Mouse (Mus musculus) ES-E14 (cell line): Measurements from ENCODE around the gene Rxra. TPM values are rescaled to one million over a fixed set of nuclear protein-coding genes. Genes with fewer than 3 reads are reported as not detected.

Source experiments
- DNase-seq: peaks from one replicate; pipeline ENCODE4 v3.0.0-alpha.2; 2013; ENCODE audit warnings: low read depth, low spot score
- H3K27ac ChIP-seq: 2 replicates; pipeline ENCODE4 v1.5.1; 2012; ENCODE audit warnings: low read depth, mild to moderate bottlenecking, low read length, moderate library complexity, mixed read lengths; ENCODE audit not compliant: poor library complexity, insufficient read depth, severe bottlenecking
- H3K36me3 ChIP-seq: 2 replicates; pipeline ENCODE4 v1.6.1; 2012; ENCODE audit warnings: mild to moderate bottlenecking, low read length, moderate library complexity, mixed read lengths; ENCODE audit not compliant: control insufficient read depth, poor library complexity, insufficient read depth, severe bottlenecking
- H3K4me1 ChIP-seq, 2 experiments: fragments of 150-350 bp in 1 of 2; sonication (generic) in 1 of 2; 2 replicates each; pipeline ENCODE4 v1.6.1; 2012; ENCODE audit warnings: low read length in 2 of 2, mild to moderate bottlenecking in 1 of 2, mixed read lengths in 1 of 2; ENCODE audit not compliant: control insufficient read depth in 2 of 2, insufficient read depth in 2 of 2, poor library complexity in 1 of 2
- H3K4me3 ChIP-seq, 2 experiments: fragments of 150-350 bp in 1 of 2; sonication (generic) in 1 of 2; 2 replicates each; pipeline ENCODE4 v1.5.1; 2012; ENCODE audit warnings: low read length in 2 of 2, low read depth in 1 of 2, mild to moderate bottlenecking in 1 of 2, mixed read lengths in 1 of 2; ENCODE audit not compliant: insufficient read depth in 1 of 2, poor library complexity in 1 of 2, severe bottlenecking in 1 of 2
- H3K9ac ChIP-seq: 2 replicates; pipeline ENCODE4 v1.6.1; 2012; ENCODE audit warnings: low read depth, mild to moderate bottlenecking, low read length, mixed read lengths; ENCODE audit not compliant: poor library complexity, insufficient read depth, severe bottlenecking
- H3K9me3 ChIP-seq: fragments of 150-350 bp; sonication (generic); 2 replicates; pipeline ENCODE4 v1.6.1; 2012; ENCODE audit warnings: low read depth, mild to moderate bottlenecking, low read length; ENCODE audit not compliant: control insufficient read depth, insufficient read depth
- CHD2 ChIP-seq: IDR thresholded peaks from 2 replicates; pipeline ENCODE4 v1.6.1; 2014; ENCODE audit warnings: mild to moderate bottlenecking, low read depth, low read length, inconsistent platforms
- HCFC1 ChIP-seq: IDR thresholded peaks from 2 replicates; pipeline ENCODE4 v1.6.1; 2012; ENCODE audit warnings: low read length, inconsistent platforms, borderline replicate concordance; ENCODE audit not compliant: insufficient read depth
- MAFK ChIP-seq: IDR thresholded peaks from 2 replicates; pipeline ENCODE4 v1.6.1; 2014; ENCODE audit warnings: mild to moderate bottlenecking, low read depth, low read length, inconsistent platforms; ENCODE audit not compliant: insufficient read depth
- ZC3H11A ChIP-seq: IDR thresholded peaks from 2 replicates; pipeline ENCODE4 v1.6.1; 2012; ENCODE audit warnings: low read depth, mild to moderate bottlenecking, inconsistent platforms, low read length, borderline replicate concordance
- ZNF384 ChIP-seq: IDR thresholded peaks from 2 replicates; pipeline ENCODE4 v1.6.1; 2012; ENCODE audit warnings: low read depth, low read length, inconsistent platforms
- in situ Hi-C, 2 experiments: fragments of 600-800 bp; cut with MboI; formaldehyde crosslinking; loops; one replicate each; pipeline ENCODE4 v1.15.1; 2025; ENCODE audit warnings: low sequenced_read_pairs in 2 of 2, inconsistent platforms in 1 of 2; ENCODE audit not compliant: unreplicated experiment in 2 of 2
- total RNA-seq: library from RNA; depleted of rRNA; stranded (reverse); fragments of 300-350 nt; gene quantifications from 2 replicates; pipeline ENCODE4 v1.2.3, GENCODE M21; 2012

The Rxra gene
- total RNA-seq, 1 experiment = 21.0 TPM

- no peak for DNase-seq
- Histone ChIP-seq H3K4me3 (no peak overlapping the region), H3K27ac (no peak overlapping the region), H3K9me3 (no peaks in the 10 kb centered on the region), H3K9ac (no peak overlapping the region), H3K36me3 (peaks cover 4% of the 10 kb centered on the region; the same call in 1 of the 2 replicates), H3K4me1 (peaks cover 0 to 9% of the 10 kb centered on the region in 2 experiments; a peak in 1 of 4 replicates)
- in situ Hi-C loops = loop anchor here (25.0 kb wide), 1 partner anchor 475 kb away; no protein-coding TSS in a partner anchor
- TF ChIP-seq ZNF384 = no peak
- TF ChIP-seq MAFK = no peak
- TF ChIP-seq CHD2 = no peak
- no peak for TF ChIP-seq ZC3H11A
- TF ChIP-seq HCFC1 = no peak
Measured at GRCm38 (mm10) chr2:27762509-27762908, 86.3 kb downstream of the Rxra start.

- in situ Hi-C loops = loop anchor here (25.0 kb wide), 1 partner anchor 476 kb away; no protein-coding TSS in a partner anchor
- TF ChIP-seq HCFC1 (no peak), MAFK (no peak), ZC3H11A (no peak), CHD2 (no peak), ZNF384 (no peak)
- peaks cover 0 to 9% of the 10 kb centered on the region in 2 experiments; a peak in 1 of 4 replicates for H3K4me1 ChIP-seq
- H3K9me3 ChIP-seq = no peaks in the 10 kb centered on the region
- peaks cover 4% of the 10 kb centered on the region; the same call in 1 of the 2 replicates for H3K36me3 ChIP-seq
- no peak for DNase-seq
- H3K4me3 ChIP-seq = no peak overlapping the region
- H3K9ac ChIP-seq = no peak overlapping the region
- no peak overlapping the region for H3K27ac ChIP-seq
Measured at GRCm38 (mm10) chr2:27762920-27763780, 86.9 kb downstream of the Rxra start.

GRCm38 (mm10) chr2:27764256-27764936 is 88.2 kb downstream of the Rxra start:
- TF ChIP-seq CHD2 (no peak), HCFC1 (no peak), ZNF384 (no peak), ZC3H11A (no peak), MAFK (no peak)
- Histone ChIP-seq H3K9ac (no peak overlapping the region), H3K4me1 (peaks cover 0 to 7% of the 10 kb centered on the region in 2 experiments; a peak in 1 of 4 replicates), H3K9me3 (no peaks in the 10 kb centered on the region), H3K27ac (no peak overlapping the region), H3K36me3 (peaks cover 4% of the 10 kb centered on the region; the same call in 1 of the 2 replicates), H3K4me3 (no peak overlapping the region)
- in situ Hi-C loops = loop anchor here (25.0 kb wide), 1 partner anchor 477 kb away; no protein-coding TSS in a partner anchor
- no peak for DNase-seq

DNA sequence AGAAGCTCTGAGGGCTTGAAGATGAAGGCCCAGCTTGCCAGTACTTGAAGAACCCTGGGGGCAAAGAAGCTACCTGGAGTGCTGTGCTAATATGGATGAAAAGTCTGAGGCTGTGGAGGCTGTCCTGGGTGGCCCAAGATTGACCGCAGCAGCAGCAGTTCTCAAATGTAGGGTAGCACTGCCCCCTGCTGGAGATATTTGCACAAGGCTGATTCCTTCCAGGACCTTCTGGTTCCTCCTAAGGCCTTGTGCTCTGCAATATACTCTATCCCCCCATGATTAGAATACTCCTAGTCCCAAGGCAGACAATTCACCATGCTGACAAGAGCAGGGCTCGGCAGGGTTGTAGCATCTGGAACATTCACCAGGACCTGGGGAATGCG is 88.7 kb downstream of the Rxra start:
- Histone ChIP-seq H3K9ac (no peak overlapping the region), H3K27ac (no peak overlapping the region), H3K36me3 (peaks cover under 1% of the 10 kb centered on the region; the same call in 1 of the 2 replicates), H3K9me3 (no peaks in the 10 kb centered on the region), H3K4me3 (no peak overlapping the region), H3K4me1 (peaks cover 0 to 5% of the 10 kb centered on the region in 2 experiments; a peak in 1 of 4 replicates)
- in situ Hi-C loops = loop anchor here (25.0 kb wide), 1 partner anchor 478 kb away; no protein-coding TSS in a partner anchor
- TF ChIP-seq CHD2 (no peak), ZC3H11A (peak; percentile 99)
- DNase-seq = peak; percentile 73
